Mouse (Mus musculus) CH12.LX (cell line): ENCODE results near the gene Prkce.

Experiments
- CHD2 ChIP-seq: IDR thresholded peaks from 2 replicates; pipeline ENCODE4 v1.6.1; 2011; ENCODE audit warnings: low read length, improper control_type of control experiment
- EP300 ChIP-seq: IDR thresholded peaks from 2 replicates; pipeline ENCODE4 v1.6.1; 2011; ENCODE audit warnings: low read length, improper control_type of control experiment
- MAX ChIP-seq: IDR thresholded peaks from 2 replicates; pipeline ENCODE4 v1.6.1; 2011; ENCODE audit warnings: low read length, improper control_type of control experiment
- MXI1 ChIP-seq: IDR thresholded peaks from 2 replicates; pipeline ENCODE4 v1.6.1; 2011; ENCODE audit warnings: mild to moderate bottlenecking, low read depth, low read length, improper control_type of control experiment
- POLR2A ChIP-seq: IDR thresholded peaks from 2 replicates; pipeline ENCODE4 v1.6.1; 2011; ENCODE audit warnings: low read depth, mild to moderate bottlenecking, improper control_type of control experiment, low read length
- TBP ChIP-seq: conservative IDR thresholded peaks from 2 replicates; pipeline ENCODE4 v1.6.1; 2011; ENCODE audit warnings: low read depth, low read length, improper control_type of control experiment
- TCF12 ChIP-seq: IDR thresholded peaks from 2 replicates; pipeline ENCODE4 v1.6.1; 2014; ENCODE audit warnings: low read depth, mild to moderate bottlenecking, inconsistent platforms, low read length, improper control_type of control experiment

DNA sequence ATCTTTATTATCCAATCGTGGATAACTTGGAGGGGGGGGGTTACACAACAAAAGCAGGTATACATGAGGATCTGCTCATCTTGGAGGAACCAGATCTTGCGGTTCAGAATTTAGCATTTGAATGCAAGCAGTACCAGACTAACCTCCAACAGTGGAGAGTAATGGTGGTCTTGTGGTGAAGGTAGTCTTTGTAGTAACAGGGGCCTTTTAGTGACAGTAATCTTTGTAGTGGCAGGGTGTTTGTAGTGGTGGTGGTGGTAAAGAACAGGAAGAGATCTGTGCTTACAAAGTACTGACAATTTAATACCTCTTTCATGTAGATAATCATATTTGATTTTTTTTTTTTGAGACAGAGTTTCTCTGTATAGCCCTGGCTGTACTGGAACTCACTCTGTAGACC lies 267.2 kb downstream of the Prkce start:
- TF ChIP-seq TCF12 (no peak), POLR2A (no peak), MXI1 (no peak), TBP (no peak), EP300 (no peak), MAX (no peak), CHD2 (no peak)
